Mouse (Mus musculus): ENCODE results near the gene Dbndd1. TPM values are rescaled to one million over a fixed set of nuclear protein-coding genes. Genes with fewer than 3 reads are reported as not detected.

Dbndd1 gene
- 1 to 10 TPM in 1 of 2 experiments, under 1 TPM in 1; 0.30 to 1.5 TPM for polyA plus RNA-seq (2012; fragmentation: generic; extraction: Trizol)

GRCm38 (mm10) chr8:123514781-123515539, at the start of gene Dbndd1:
Gene Dbndd1, minus strand, starts transcription at chr8:123515463.

GRCm38 (mm10) chr8:123518667-123519066, 3.4 kb upstream of the Dbndd1 start, which contains the start of gene Gas8:
Gene Gas8, plus strand, starts transcription at chr8:123518834.

GRCm38 (mm10) chr8:123477737-123478258, 37.5 kb downstream of the Dbndd1 start, which contains the start of gene Afg3l1:
Gene Afg3l1, plus strand, starts transcription at chr8:123477903.

Other genes starting within 250 kb of the Dbndd1 start
- gene Fanca, start 196.9 kb downstream of the Dbndd1 start, polyA plus RNA-seq (2012; fragmentation: generic; extraction: Trizol) = 10 to 100 TPM; 12.4 to 13.9 TPM
- gene Spire2, start 182.8 kb downstream of the Dbndd1 start, polyA plus RNA-seq (2012; fragmentation: generic; extraction: Trizol) = 1 to 10 TPM; 3.2 to 7.7 TPM
- 100 to 1,000 TPM; 119 to 155 TPM for gene Tcf25, start 141.7 kb downstream of the Dbndd1 start, polyA plus RNA-seq (2012; fragmentation: generic; extraction: Trizol)
- under 1 TPM; 0.01 to 0.02 TPM for gene Mc1r, start 108.4 kb downstream of the Dbndd1 start, polyA plus RNA-seq (2012; fragmentation: generic; extraction: Trizol)
- gene Tubb3, start 104.0 kb downstream of the Dbndd1 start, polyA plus RNA-seq (2012; fragmentation: generic; extraction: Trizol) = 1 to 10 TPM; 3.2 to 9.8 TPM
- 10 to 100 TPM; 18.9 to 32.1 TPM for gene Def8, start 91.9 kb downstream of the Dbndd1 start, polyA plus RNA-seq (2012; fragmentation: generic; extraction: Trizol)
- 10 to 100 TPM; 22.1 to 24.6 TPM for gene Afg3l1, start 37.6 kb downstream of the Dbndd1 start, polyA plus RNA-seq (2012; fragmentation: generic; extraction: Trizol)
- 10 to 100 TPM; 24.0 to 45.5 TPM for gene Gas8, start 3.4 kb upstream of the Dbndd1 start, polyA plus RNA-seq (2012; fragmentation: generic; extraction: Trizol)
- gene Rhou, start 138.5 kb upstream of the Dbndd1 start, polyA plus RNA-seq (2012; fragmentation: generic; extraction: Trizol) = 10 to 100 TPM in 1 of 2 experiments, 1 to 10 TPM in 1; 4.1 to 35.4 TPM